Mouse (Mus musculus) stomach, embryonic 16.5 days (tissue): ENCODE measurements around the gene Ccdc146. TPM values are rescaled to one million over a fixed set of nuclear protein-coding genes. Genes with fewer than 3 reads are reported as not detected.

Experiments
- ATAC-seq: fragments of 200-750 bp; cut with Nextera tagmentation; 2 replicates; pipeline ENCODE4 v1.8.0; 2017; ENCODE audit warnings: moderate number of reproducible peaks, moderate TSS enrichment; ENCODE audit not compliant: insufficient read depth, low FRiP score
- H3K27ac ChIP-seq: fragments of 300-500 bp; sonication (generic); 2 replicates; pipeline ENCODE4 v1.5.1; 2014; ENCODE audit warnings: low read length
- H3K27me3 ChIP-seq: fragments of 300-500 bp; sonication (generic); 2 replicates; pipeline ENCODE4 v1.6.1; 2014; ENCODE audit warnings: low read length, control low read depth, mixed read lengths; ENCODE audit not compliant: control insufficient read depth, insufficient read depth
- H3K36me3 ChIP-seq: fragments of 300-500 bp; sonication (generic); 2 replicates; pipeline ENCODE4 v1.6.1; 2014; ENCODE audit warnings: low read length; ENCODE audit not compliant: control insufficient read depth, insufficient read depth
- H3K4me1 ChIP-seq: fragments of 300-500 bp; sonication (generic); 2 replicates; pipeline ENCODE4 v1.6.1; 2014; ENCODE audit warnings: low read length, control low read depth, mixed read lengths; ENCODE audit not compliant: control insufficient read depth, insufficient read depth
- H3K4me2 ChIP-seq: fragments of 300-500 bp; sonication (generic); 2 replicates; pipeline ENCODE4 v1.6.1; 2014; ENCODE audit warnings: low read depth, low read length, mixed read lengths
- H3K4me3 ChIP-seq: fragments of 300-500 bp; sonication (generic); replicated peaks from 2 replicates; pipeline ENCODE4 v1.5.1; 2014; ENCODE audit warnings: mild to moderate bottlenecking, low read length
- H3K9ac ChIP-seq: fragments of 300-500 bp; sonication (generic); 2 replicates; pipeline ENCODE4 v1.6.1; 2014; ENCODE audit warnings: low read length
- H3K9me3 ChIP-seq: fragments of 300-500 bp; sonication (generic); replicated peaks from 2 replicates; pipeline ENCODE4 v1.6.1; 2016; ENCODE audit warnings: low read length, control low read depth; ENCODE audit not compliant: control insufficient read depth
- WGBS: fragments of 180-500 bp; shearing (Covaris S2); extraction: QIAGEN DNeasy Blood & Tissue Kit; methylation state at CpG from one replicate; pipeline ENCODE4 v1.1.7; 2014; 5-methylcytosine and 5-hydroxymethylcytosine counted together
- polyA plus RNA-seq: library from polyadenylated mRNA; unstranded; fragments of >200 nt; fragmentation: Nextera tagmentation; extraction: Ambion mirVana; gene quantifications from 2 replicates; pipeline ENCODE4 v1.2.1, GENCODE M21; 2015

The Ccdc146 gene
- 0.62 and 0.72 TPM in 2 replicates for polyA plus RNA-seq

DNA sequence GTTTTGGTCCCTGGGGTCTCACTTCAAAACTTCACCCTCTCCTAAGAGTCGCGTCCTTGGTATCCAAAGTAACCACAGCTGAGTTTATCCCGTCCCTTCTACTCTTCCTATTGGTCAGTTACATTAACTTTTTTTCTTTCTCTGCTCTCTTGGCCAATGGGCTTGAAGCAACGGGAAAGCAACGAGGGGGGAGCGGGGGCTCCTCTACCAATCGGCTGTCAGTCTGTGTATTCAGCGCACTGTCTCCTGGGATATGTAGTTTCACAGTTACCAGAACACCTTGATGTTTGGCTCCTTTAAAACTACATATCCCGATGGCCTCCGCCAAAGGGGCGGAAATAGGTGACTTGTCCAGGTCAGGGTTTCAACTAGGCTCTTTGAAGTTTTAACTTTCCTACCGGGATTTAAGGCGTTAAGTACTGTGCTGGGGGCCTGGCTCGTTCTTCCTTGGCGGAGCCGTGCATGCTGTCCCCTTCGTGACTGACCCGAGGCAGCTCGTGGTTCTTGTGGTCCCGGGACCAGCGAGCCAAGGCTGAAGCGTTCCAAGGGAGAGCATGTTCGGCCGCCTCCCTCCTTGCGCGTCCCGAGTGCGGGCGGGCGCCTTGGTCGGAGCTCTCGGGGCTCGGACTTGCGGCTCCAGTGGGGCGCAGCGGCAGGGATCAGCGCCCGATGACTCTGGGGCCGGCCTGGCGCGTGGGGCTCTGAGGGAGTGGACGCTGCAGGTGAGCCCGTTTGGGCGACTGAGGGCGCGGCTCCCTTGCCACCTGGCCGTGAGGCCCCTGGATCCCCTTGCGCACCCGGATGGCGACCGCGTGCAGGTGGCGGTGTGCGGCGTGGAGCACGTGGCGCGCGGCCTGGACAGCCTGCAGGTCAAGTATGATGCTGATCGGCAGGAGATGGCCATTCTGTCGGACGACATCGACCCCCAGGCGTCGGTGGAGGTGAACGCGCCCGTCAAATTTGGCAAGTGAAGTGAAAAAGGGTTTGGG, at the start of gene Ccdc146, which contains the start of gene Fam185a:
Gene Ccdc146, minus strand, starts transcription at position 64 of the 989 bp plus-strand sequence.
Gene Fam185a, plus strand, starts transcription at position 345 of the 989 bp plus-strand sequence.
- H3K4me2 ChIP-seq = peak within 1 kb of the TSS; percentile 96
- H3K4me1 ChIP-seq = peaks cover 8% of the 10 kb centered on the region; the same call in 1 of the 2 replicates
- no peaks in the 10 kb centered on the region for H3K27me3 ChIP-seq
- peak within 1 kb of the TSS; percentile 57 for H3K27ac ChIP-seq
- WGBS = under 1% methylated on average over 68 of the region's 68 CpGs
- H3K9ac ChIP-seq = peak within 1 kb of the TSS; percentile 87
- H3K4me3 ChIP-seq = peak within 1 kb of the TSS; percentile 77
- ATAC-seq = peak; percentile 100
- H3K36me3 ChIP-seq = no peaks in the 10 kb centered on the region
- H3K9me3 ChIP-seq = no peaks in the 10 kb centered on the region

DNA sequence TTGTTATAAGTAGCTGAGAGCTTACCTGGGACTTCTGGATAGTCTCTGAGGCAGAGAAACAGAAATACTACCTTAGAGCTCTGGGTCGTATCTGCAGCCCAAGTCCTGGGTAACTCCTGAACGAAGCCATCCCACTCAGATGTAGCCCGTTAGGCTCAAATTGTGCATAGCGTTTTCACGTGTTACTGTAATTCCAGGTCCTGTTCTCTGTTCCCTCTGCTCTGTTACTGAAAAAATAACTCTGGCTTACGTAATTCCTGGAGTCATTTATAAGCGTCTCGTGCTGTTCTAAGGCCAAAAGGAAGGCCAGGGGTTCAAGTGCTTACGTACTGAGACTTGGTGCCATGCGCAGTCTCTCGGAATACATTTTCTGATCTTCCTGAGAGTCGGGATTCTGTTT, 43.6 kb upstream of the Ccdc146 start:
- Histone ChIP-seq H3K27me3 (no peaks in the 10 kb centered on the region), H3K4me3 (no peak overlapping the region), H3K9ac (no peak overlapping the region), H3K4me1 (peaks cover 4% of the 10 kb centered on the region; the same call in 1 of the 2 replicates), H3K4me2 (no peak overlapping the region), H3K36me3 (no peaks in the 10 kb centered on the region), H3K27ac (no peak overlapping the region), H3K9me3 (no peaks in the 10 kb centered on the region)
- 83% methylated on average over 12 of the region's 12 CpGs for WGBS
- ATAC-seq = no peak

DNA sequence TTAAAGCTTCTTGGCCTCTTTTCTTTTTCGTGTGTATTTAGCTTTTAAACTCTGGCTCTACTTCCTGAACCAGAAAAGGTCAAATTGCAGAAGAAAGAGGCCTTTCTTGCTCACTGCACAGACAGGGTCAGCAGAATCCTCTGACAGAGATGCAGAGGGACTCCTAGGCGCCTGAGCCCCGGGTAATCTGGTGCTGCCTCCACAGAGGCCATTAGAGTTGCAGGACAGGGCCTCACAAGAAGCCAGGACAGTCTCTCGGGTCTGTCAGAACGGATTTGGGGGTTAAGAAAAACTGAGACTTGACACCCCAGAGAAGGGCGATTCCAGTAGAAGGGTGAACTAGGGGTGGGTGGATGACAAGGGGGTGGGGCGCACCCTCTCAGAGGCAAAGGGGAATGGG, 42.9 kb upstream of the Ccdc146 start:
- H3K27ac ChIP-seq = peak overlapping the region; percentile 57; the same call in 1 of the 2 replicates

DNA sequence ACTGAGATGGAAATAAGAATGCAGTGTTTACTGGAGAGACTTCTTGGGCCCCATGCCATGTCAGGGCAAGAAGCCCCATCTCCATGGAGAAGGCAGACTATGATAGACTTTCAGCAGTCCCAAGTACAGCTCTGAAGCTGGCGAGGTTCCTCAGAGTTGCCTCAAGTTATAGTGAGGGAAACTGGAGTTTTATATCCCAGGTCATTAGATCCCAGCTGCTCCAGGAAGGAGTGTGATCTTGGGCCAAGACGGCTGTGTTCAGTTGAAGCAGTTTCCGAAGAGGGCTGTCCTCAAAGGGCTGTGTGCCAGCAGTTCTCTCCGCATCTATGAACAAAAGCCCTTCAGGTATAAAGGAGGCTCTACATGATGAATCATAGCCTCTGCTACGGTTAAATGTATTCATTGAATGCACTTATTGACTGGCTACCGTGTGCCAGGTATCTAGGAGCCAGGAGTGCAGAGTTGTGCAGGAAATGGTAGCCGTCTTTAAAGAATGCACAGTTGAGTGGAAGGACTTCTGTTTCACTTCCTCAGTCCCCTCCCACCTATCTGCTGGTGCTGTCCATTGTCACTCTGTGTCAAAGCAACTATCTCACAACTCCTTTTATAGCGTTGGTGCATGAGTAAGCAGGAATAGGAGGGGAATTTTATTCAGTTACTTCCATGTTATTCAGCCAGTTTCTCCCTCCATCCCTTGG, 16.5 kb upstream of the Ccdc146 start:
- ATAC-seq = peak; percentile 64
- Histone ChIP-seq H3K4me2 (no peak overlapping the region), H3K36me3 (no peaks in the 10 kb centered on the region), H3K9ac (no peak overlapping the region), H3K4me3 (no peak overlapping the region), H3K27ac (peak overlapping the region; percentile 67), H3K4me1 (peaks cover 16% of the 10 kb centered on the region), H3K9me3 (no peaks in the 10 kb centered on the region), H3K27me3 (no peaks in the 10 kb centered on the region)
- 50% methylated on average over 8 of the region's 8 CpGs for WGBS

More for the DNA sequence above, 42.9 kb upstream of the Ccdc146 start:
- Histone ChIP-seq H3K4me2 (no peak overlapping the region), H3K4me1 (peaks cover 4% of the 10 kb centered on the region; the same call in 1 of the 2 replicates), H3K27me3 (no peaks in the 10 kb centered on the region), H3K9ac (no peak overlapping the region), H3K4me3 (no peak overlapping the region), H3K9me3 (no peaks in the 10 kb centered on the region), H3K36me3 (no peaks in the 10 kb centered on the region)
- ATAC-seq = no peak
- WGBS = 54% methylated on average over 7 of the region's 7 CpGs

DNA sequence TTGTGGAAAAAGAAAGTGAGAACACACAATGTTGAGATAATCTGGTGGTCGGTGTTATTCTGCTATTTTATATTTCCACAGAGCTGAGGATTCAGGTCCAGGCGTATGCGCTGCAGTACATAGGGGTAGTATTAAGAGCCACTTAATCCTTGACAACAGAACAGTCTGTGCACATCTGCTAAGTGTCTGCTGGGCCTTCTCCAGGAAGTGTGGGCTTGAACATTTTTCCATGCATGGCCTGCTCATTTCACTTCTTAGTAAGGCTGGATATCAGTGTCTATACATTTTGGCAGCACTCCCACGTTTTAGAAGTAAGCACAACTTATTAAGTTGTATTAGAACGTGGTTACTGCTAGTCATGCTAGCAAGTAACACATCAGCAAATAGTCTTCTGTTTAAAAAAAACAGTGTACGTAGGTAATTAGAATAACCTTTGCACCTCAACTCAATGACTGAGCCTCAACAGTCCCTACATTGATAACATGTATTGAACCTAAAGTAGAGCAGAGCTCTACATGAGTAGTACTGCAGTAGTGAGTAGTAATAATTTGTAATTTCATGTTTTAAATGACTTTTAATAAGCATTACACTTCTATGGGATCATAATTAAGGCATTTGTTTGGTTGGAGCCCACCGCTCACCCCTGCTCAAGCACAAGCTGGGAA, 15.1 kb upstream of the Ccdc146 start:
- H3K9me3 ChIP-seq = no peaks in the 10 kb centered on the region
- WGBS = 51% methylated on average over 7 of the region's 7 CpGs
- H3K27ac ChIP-seq = peak overlapping the region; percentile 23; the same call in 1 of the 2 replicates
- no peaks in the 10 kb centered on the region for H3K36me3 ChIP-seq
- H3K4me3 ChIP-seq = no peak overlapping the region
- no peak overlapping the region for H3K9ac ChIP-seq
- peak; percentile 65; the same call in 1 of the 2 replicates for ATAC-seq
- H3K4me1 ChIP-seq = peaks cover 16% of the 10 kb centered on the region
- H3K4me2 ChIP-seq = no peak overlapping the region
- no peaks in the 10 kb centered on the region for H3K27me3 ChIP-seq

DNA sequence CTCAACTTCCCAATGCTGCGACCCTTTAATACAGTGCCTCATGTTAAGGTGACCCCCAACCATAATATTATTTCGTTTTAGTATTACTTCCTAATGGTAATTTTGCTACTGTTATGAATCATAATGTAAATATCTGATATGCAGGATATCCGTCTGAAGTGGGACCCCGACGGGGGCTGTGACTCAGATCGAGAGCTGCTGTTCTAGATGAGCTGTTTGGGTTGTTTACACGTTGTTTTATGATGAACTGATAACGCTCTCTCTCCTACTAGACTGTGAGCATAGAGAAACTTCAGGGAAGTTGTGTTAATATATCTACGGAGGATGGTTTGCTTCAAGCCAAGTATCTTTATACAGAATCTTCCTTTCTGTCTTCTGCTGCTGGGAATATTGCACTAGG, 14.0 kb upstream of the Ccdc146 start:
- H3K4me2 ChIP-seq = no peak overlapping the region
- H3K4me3 ChIP-seq = no peak overlapping the region
- no peaks in the 10 kb centered on the region for H3K27me3 ChIP-seq
- no peaks in the 10 kb centered on the region for H3K36me3 ChIP-seq
- H3K9ac ChIP-seq = no peak overlapping the region
- H3K27ac ChIP-seq = no peak overlapping the region
- H3K4me1 ChIP-seq = peaks cover 16% of the 10 kb centered on the region
- no peak for ATAC-seq
- no peaks in the 10 kb centered on the region for H3K9me3 ChIP-seq
- WGBS = 69% methylated on average over 9 of the region's 9 CpGs

DNA sequence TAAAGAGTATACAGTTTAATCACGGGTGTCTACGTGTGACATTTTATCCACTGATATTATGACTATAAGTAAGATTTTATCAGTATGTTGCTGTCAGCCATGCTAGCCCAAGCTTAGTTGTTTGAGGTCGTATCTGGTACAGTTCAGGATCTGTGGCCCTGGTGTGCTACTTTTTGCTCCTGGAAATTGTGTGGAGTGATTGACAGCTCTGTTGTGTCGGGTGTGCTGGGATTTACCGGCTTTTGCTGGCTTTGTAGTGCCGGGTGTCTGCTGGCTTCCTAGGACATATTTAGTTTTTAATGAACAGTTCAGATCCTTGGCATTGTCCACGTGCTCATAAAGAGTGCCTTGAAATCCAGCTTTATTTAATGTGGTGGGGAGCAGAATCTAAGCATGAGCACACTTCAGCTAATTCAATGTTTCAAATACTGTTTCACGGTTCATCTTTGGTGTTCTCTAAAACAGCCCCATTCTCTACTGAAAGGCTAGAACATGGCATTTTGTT, 12.0 kb upstream of the Ccdc146 start:
- Histone ChIP-seq H3K36me3 (no peaks in the 10 kb centered on the region), H3K4me2 (no peak overlapping the region), H3K9ac (no peak overlapping the region), H3K27ac (no peak overlapping the region), H3K4me3 (no peak overlapping the region), H3K9me3 (no peaks in the 10 kb centered on the region), H3K4me1 (peaks cover 15% of the 10 kb centered on the region), H3K27me3 (no peaks in the 10 kb centered on the region)
- no peak for ATAC-seq
- WGBS = 63% methylated on average over 8 of the region's 8 CpGs

DNA sequence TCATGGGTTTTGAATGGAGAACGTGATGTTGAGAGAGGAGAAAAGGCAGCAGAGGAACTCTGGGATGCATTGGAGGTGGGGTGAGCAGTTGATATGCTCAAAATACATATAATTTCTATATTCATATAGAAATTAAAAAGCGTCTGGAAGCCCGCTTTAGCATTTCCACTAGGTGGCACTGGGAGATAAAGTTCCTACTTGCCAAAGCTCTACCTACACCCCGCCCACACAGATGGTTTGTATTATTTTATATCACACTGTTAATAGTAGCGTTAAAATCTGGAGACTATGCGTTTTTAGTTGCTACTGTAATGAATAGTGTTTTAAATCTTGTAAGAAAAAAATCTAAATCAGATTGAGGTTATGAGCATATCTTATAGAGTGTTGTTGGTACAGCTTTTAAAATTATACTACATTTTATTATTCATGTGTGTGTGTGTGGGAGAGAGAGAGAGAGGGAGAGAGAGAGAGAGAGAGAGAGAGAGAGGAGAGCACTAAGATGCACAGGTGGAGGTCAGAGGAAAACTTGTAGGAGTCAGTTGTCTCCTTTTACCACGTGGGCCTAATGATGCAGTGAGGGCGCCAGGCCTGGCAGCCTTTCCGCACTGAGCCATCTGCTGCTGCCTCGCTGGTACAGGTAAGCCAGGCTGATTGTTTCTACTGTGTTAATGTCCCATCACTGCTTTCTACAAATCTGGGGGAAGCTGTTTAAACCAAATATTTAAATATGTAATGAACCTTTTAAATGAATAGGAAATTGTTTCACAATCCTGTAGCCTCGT, 9.9 kb upstream of the Ccdc146 start:
- no peak for ATAC-seq
- WGBS = 64% methylated on average over 11 of the region's 11 CpGs
- no peak overlapping the region for H3K4me3 ChIP-seq
- no peaks in the 10 kb centered on the region for H3K4me1 ChIP-seq
- no peak overlapping the region for H3K9ac ChIP-seq
- no peaks in the 10 kb centered on the region for H3K36me3 ChIP-seq
- no peaks in the 10 kb centered on the region for H3K9me3 ChIP-seq
- no peaks in the 10 kb centered on the region for H3K27me3 ChIP-seq
- H3K27ac ChIP-seq = no peak overlapping the region
- no peak overlapping the region for H3K4me2 ChIP-seq
